Mouse (Mus musculus): ENCODE results near the gene Bpifa6. TPM values are rescaled to one million over a fixed set of nuclear protein-coding genes. Genes with fewer than 3 reads are reported as not detected.
A peak's percentile ranks its signal among the peaks of the same experiment; 100 is the strongest.
"Not testable (repeated sequence)": the region's sequence is repeated elsewhere in the genome, so short reads cannot be mapped to it uniquely, and the experiment has no call there.

Bpifa6 gene
- total RNA-seq, 1 experiment, result not detected

DNA sequence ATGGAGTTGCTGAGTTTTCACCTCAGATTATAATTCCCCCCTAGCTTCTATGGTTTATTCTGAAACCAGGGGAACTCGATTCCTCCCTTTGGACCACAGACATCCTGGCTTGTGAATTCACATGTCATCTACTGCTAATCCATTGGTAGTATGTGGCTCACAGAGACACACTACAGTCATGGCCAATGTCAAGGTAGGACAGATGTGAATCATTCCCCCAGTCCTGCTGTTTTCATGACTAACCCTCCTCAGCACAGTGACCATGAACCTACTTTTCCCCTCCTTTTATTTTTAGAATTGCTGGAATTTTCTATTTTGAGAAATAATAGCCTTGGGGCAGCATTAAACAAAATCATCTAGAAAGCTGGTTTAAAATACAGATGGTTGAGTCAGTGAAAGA lies 32.6 kb downstream of the Bpifa6 start:
- in situ Hi-C loops (cut with MboI; ENCODE audit: low sequenced_read_pairs in 2 of 2, unreplicated experiment in 2 of 2), result no loop called here

DNA sequence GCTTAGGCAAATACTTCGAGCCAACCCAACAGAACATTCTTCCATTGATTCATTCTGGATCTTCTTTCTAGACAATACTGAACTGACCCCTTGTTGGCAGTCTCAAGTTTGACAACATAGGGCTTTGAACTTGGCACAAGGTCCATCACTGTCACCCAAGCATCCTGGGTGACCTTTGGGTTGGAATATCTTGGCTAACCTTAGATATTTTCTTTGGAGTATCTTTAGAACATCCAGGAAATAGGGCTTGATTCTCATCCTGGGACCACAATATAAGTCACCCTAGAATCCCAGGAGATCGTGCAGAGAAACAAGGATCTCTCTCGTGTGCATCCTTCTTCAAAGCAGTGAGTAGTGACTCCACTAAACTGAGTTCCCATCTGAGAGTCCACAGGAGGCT lies 33.2 kb downstream of the Bpifa6 start, which contains the start of gene Bpifa2:
TSS of gene Bpifa2 (plus strand) at position 301 of the 400 bp plus-strand sequence.
- no peak within 1 kb of the TSS for H3K9ac ChIP-seq (ENCODE audit: insufficient read depth, low read depth, low read length, poor library complexity, severe bottlenecking)
- H3K36me3 ChIP-seq (ENCODE audit: control insufficient read depth, insufficient read depth, low read length, poor library complexity, severe bottlenecking), result no peaks in the 10 kb centered on the region
- in situ Hi-C loops (cut with MboI; ENCODE audit: low sequenced_read_pairs in 2 of 2, unreplicated experiment in 2 of 2), result no loop called here
- DNase-seq (ENCODE audit: low read depth, low spot score), result no peak
- no peaks in the 10 kb centered on the region for H3K4me1 ChIP-seq (ENCODE audit: control insufficient read depth in 2 of 2, insufficient read depth in 2 of 2, low read length in 2 of 2, poor library complexity in 1 of 2)
- no peaks in the 10 kb centered on the region for H3K9me3 ChIP-seq (ENCODE audit: control insufficient read depth, insufficient read depth, low read depth, low read length)
- no peak within 1 kb of the TSS for H3K4me3 ChIP-seq (ENCODE audit: insufficient read depth in 1 of 2, low read depth in 1 of 2, low read length in 2 of 2, poor library complexity in 1 of 2, severe bottlenecking in 1 of 2)
- TF ChIP-seq MAFK (IDR thresholded peaks at IDR 0.05; ENCODE audit: insufficient read depth, low read depth, low read length) (no peak), CHD2 (IDR thresholded peaks at IDR 0.05; ENCODE audit: low read depth, low read length) (no peak)
- H3K27ac ChIP-seq (ENCODE audit: insufficient read depth, low read depth, low read length, poor library complexity, severe bottlenecking), result no peak within 1 kb of the TSS

More for the DNA sequence above, 32.6 kb downstream of the Bpifa6 start:
- TF ChIP-seq ZNF384 (IDR thresholded peaks at IDR 0.05; ENCODE audit: low read depth, low read length) (no peak), ZC3H11A (IDR thresholded peaks at IDR 0.05; ENCODE audit: borderline replicate concordance, low read depth, low read length) (no peak), HCFC1 (IDR thresholded peaks at IDR 0.05; ENCODE audit: borderline replicate concordance, insufficient read depth, low read length) (no peak), CHD2 (IDR thresholded peaks at IDR 0.05; ENCODE audit: low read depth, low read length) (no peak), MAFK (IDR thresholded peaks at IDR 0.05; ENCODE audit: insufficient read depth, low read depth, low read length) (no peak)
- H3K36me3 ChIP-seq (ENCODE audit: control insufficient read depth, insufficient read depth, low read length, poor library complexity, severe bottlenecking), result no peaks in the 10 kb centered on the region
- H3K27ac ChIP-seq (ENCODE audit: insufficient read depth, low read depth, low read length, poor library complexity, severe bottlenecking), result no peak overlapping the region
- H3K9ac ChIP-seq (ENCODE audit: insufficient read depth, low read depth, low read length, poor library complexity, severe bottlenecking), result no peak overlapping the region
- DNase-seq (ENCODE audit: low read depth, low spot score), result no peak
- no peaks in the 10 kb centered on the region for H3K9me3 ChIP-seq (ENCODE audit: control insufficient read depth, insufficient read depth, low read depth, low read length)
- no peaks in the 10 kb centered on the region for H3K4me1 ChIP-seq (ENCODE audit: control insufficient read depth in 2 of 2, insufficient read depth in 2 of 2, low read length in 2 of 2, poor library complexity in 1 of 2)
- H3K4me3 ChIP-seq (ENCODE audit: insufficient read depth in 1 of 2, low read depth in 1 of 2, low read length in 2 of 2, poor library complexity in 1 of 2, severe bottlenecking in 1 of 2), result no peak overlapping the region

DNA sequence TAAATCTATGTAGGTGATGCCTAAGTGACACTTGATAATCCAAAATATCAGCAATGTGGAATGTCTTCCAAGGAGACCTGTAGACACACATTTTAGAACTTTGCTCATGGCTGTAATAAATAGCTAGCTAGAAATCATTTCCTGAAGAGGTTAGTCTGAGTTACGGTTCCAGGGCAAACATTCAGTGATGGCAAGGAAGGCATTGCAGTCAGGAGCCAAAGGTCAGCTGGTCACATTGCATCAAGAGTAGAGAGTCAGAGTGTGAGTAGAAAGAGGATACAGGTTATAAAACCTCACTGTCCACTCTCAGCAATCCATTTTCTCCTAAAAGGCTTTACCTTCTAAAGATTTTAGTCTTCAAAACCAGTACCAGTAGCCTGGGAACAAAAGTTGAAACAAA lies 43.2 kb downstream of the Bpifa6 start:
- H3K36me3 ChIP-seq (ENCODE audit: control insufficient read depth, insufficient read depth, low read length, poor library complexity, severe bottlenecking), result no peaks in the 10 kb centered on the region
- TF ChIP-seq ZC3H11A (IDR thresholded peaks at IDR 0.05; ENCODE audit: borderline replicate concordance, low read depth, low read length), result no peak

DNA sequence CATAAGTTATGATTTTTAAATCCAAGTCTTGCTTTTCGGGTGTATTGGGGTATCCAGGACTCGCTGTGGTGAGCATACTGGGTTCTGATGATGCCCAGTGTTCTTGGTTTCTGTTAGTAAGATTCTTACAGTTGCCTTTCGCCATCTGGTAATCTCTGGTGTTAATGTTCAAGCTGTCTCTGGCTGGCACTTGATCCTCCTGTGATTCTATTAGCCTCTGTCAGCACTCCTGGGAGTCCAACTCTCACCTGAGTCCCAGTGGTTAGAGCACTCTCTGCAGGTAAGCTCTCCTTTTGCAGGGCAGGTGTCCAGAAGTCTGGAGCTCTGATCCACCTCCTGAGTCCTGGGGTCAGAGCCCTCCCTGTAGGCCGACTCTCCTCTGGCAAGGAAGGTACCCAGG lies 49.9 kb downstream of the Bpifa6 start:
- DNase-seq (ENCODE audit: low read depth, low spot score); H3K4me3 ChIP-seq (ENCODE audit: insufficient read depth in 1 of 2, low read depth in 1 of 2, low read length in 2 of 2, poor library complexity in 1 of 2, severe bottlenecking in 1 of 2); H3K36me3 ChIP-seq (ENCODE audit: control insufficient read depth, insufficient read depth, low read length, poor library complexity, severe bottlenecking); H3K9me3 ChIP-seq (ENCODE audit: control insufficient read depth, insufficient read depth, low read depth, low read length); H3K9ac ChIP-seq (ENCODE audit: insufficient read depth, low read depth, low read length, poor library complexity, severe bottlenecking); H3K27ac ChIP-seq (ENCODE audit: insufficient read depth, low read depth, low read length, poor library complexity, severe bottlenecking); H3K4me1 ChIP-seq (ENCODE audit: control insufficient read depth in 2 of 2, insufficient read depth in 2 of 2, low read length in 2 of 2, poor library complexity in 1 of 2); in situ Hi-C loops (cut with MboI; ENCODE audit: low sequenced_read_pairs in 2 of 2, unreplicated experiment in 2 of 2): not testable (repeated sequence)

More for the DNA sequence above, 43.2 kb downstream of the Bpifa6 start:
- in situ Hi-C loops (cut with MboI; ENCODE audit: low sequenced_read_pairs in 2 of 2, unreplicated experiment in 2 of 2), result no loop called here
- Histone ChIP-seq H3K4me1 (ENCODE audit: control insufficient read depth in 2 of 2, insufficient read depth in 2 of 2, low read length in 2 of 2, poor library complexity in 1 of 2) (no peaks in the 10 kb centered on the region), H3K9ac (ENCODE audit: insufficient read depth, low read depth, low read length, poor library complexity, severe bottlenecking) (no peak overlapping the region), H3K27ac (ENCODE audit: insufficient read depth, low read depth, low read length, poor library complexity, severe bottlenecking) (no peak overlapping the region), H3K9me3 (ENCODE audit: control insufficient read depth, insufficient read depth, low read depth, low read length) (no peaks in the 10 kb centered on the region), H3K4me3 (ENCODE audit: insufficient read depth in 1 of 2, low read depth in 1 of 2, low read length in 2 of 2, poor library complexity in 1 of 2, severe bottlenecking in 1 of 2) (no peak overlapping the region)
- no peak for DNase-seq (ENCODE audit: low read depth, low spot score)

DNA sequence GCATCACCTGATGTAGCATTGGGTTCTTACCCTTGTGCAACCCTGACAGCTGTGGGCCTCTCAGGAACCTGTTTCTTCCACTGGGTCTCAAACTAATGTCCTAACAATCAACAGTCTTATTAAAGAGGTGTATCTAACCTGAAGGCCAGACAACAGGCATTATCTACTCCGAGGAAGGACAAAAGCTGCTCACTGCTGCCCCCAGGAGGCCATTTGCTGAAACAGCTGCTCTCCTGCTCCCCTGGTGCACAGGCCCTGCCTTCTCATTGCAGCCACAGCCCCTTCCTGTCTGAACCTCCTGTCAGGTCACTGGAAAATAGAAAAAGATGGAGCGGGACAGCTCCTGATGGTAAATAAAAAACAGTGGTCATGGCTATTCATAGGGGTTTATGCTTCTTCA lies 64.2 kb downstream of the Bpifa6 start:
- Histone ChIP-seq H3K9ac (ENCODE audit: insufficient read depth, low read depth, low read length, poor library complexity, severe bottlenecking) (no peak overlapping the region), H3K4me3 (ENCODE audit: insufficient read depth in 1 of 2, low read depth in 1 of 2, low read length in 2 of 2, poor library complexity in 1 of 2, severe bottlenecking in 1 of 2) (no peak overlapping the region), H3K9me3 (ENCODE audit: control insufficient read depth, insufficient read depth, low read depth, low read length) (no peaks in the 10 kb centered on the region), H3K36me3 (ENCODE audit: control insufficient read depth, insufficient read depth, low read length, poor library complexity, severe bottlenecking) (no peaks in the 10 kb centered on the region), H3K4me1 (ENCODE audit: control insufficient read depth in 2 of 2, insufficient read depth in 2 of 2, low read length in 2 of 2, poor library complexity in 1 of 2) (no peaks in the 10 kb centered on the region), H3K27ac (ENCODE audit: insufficient read depth, low read depth, low read length, poor library complexity, severe bottlenecking) (no peak overlapping the region)
- TF ChIP-seq CHD2 (IDR thresholded peaks at IDR 0.05; ENCODE audit: low read depth, low read length), result no peak
- no peak for TF ChIP-seq MAFK (IDR thresholded peaks at IDR 0.05; ENCODE audit: insufficient read depth, low read depth, low read length)
- no peak for TF ChIP-seq HCFC1 (IDR thresholded peaks at IDR 0.05; ENCODE audit: borderline replicate concordance, insufficient read depth, low read length)
- TF ChIP-seq ZC3H11A (IDR thresholded peaks at IDR 0.05; ENCODE audit: borderline replicate concordance, low read depth, low read length), result no peak
- no peak for TF ChIP-seq ZNF384 (IDR thresholded peaks at IDR 0.05; ENCODE audit: low read depth, low read length)
- in situ Hi-C loops (cut with MboI; ENCODE audit: low sequenced_read_pairs in 2 of 2, unreplicated experiment in 2 of 2), result no loop called here
- DNase-seq (ENCODE audit: low read depth, low spot score), result peak; percentile 51
